In genomic region chr9:115190376-115190942, GRCm38 (mm10) we compare ENCODE assay signal across 30 mouse cellular contexts.
DNase-seq lines count a peak whose midpoint lies in the region; ATAC-seq and TF ChIP-seq lines count a peak whose summit lies in the region.
"Had no signal": no experiment of that assay in that cellular context is flagged by ENCODE, and none has a peak within 500 bp of the region (broad histone marks: within the 10 kb centered on the region; RNA-seq: fewer than 3 reads in every experiment).

No protein-coding gene starts in this region.

- no peak overlapping the region for H3K9ac ChIP-seq in kidney, postnatal 0 days (ENCODE audit: low read depth, low read length)
- H3K9ac ChIP-seq in liver, embryonic 11.5 days (ENCODE audit: low read depth, low read length) = no peak overlapping the region
- no peak overlapping the region for H3K9ac ChIP-seq in liver, postnatal 0 days (replicated peaks)
- no peak overlapping the region for H3K9ac ChIP-seq in liver, embryonic 13.5 days
- H3K9ac ChIP-seq: embryonic facial prominence, embryonic 13.5 days; forebrain, embryonic 15.5 days; heart, embryonic 15.5 days; limb, embryonic 15.5 days; neural tube, embryonic 12.5 days had no signal

- DNase-seq in adrenal gland, adult 2 months = peak; percentile 13
- DNase-seq in adrenal gland, adult 18-20 months (ENCODE audit: low spot score in 2 of 2) = no peak
- DNase-seq in kidney, postnatal 0 days (ENCODE audit: low spot score) = peak; percentile 40
- DNase-seq in kidney, adult 11 months = no peak
- no peak for DNase-seq in liver, embryonic 11.5 days (ENCODE audit: low spot score)
- DNase-seq in liver, postnatal 0 days = no peak
- no peak for DNase-seq in liver, embryonic 13.5 days
- DNase-seq: cerebellum, adult 18-20 months; cerebellum, postnatal 10 days; gastrocnemius, postnatal 25 days; heart, adult 11 months; lung, adult 18-20 months; right cerebral cortex, adult 18-20 months; spleen, adult 18-20 months; thymus, adult 18-20 months; thymus, postnatal 25 days had no signal

- no peaks in the 10 kb centered on the region for H3K27me3 ChIP-seq in kidney, postnatal 0 days (ENCODE audit: insufficient read depth, low read length)
- no peaks in the 10 kb centered on the region for H3K27me3 ChIP-seq in liver, embryonic 11.5 days (replicated peaks; ENCODE audit: control insufficient read depth, insufficient read depth, low read length)
- H3K27me3 ChIP-seq in liver, postnatal 0 days (ENCODE audit: insufficient read depth, low read length) = no peaks in the 10 kb centered on the region
- no peaks in the 10 kb centered on the region for H3K27me3 ChIP-seq in liver, embryonic 13.5 days
- H3K27me3 ChIP-seq: embryonic facial prominence, embryonic 13.5 days; forebrain, embryonic 15.5 days; heart, embryonic 15.5 days; limb, embryonic 15.5 days; neural tube, embryonic 12.5 days had no signal

- H3K4me3 ChIP-seq in kidney, postnatal 0 days (replicated peaks; ENCODE audit: low read depth, low read length) = no peak overlapping the region
- no peak overlapping the region for H3K4me3 ChIP-seq in liver, embryonic 11.5 days (ENCODE audit: low read depth, low read length)
- H3K4me3 ChIP-seq in liver, postnatal 0 days (ENCODE audit: low read depth, low read length) = no peak overlapping the region
- H3K4me3 ChIP-seq in liver, embryonic 13.5 days (replicated peaks) = no peak overlapping the region
- H3K4me3 ChIP-seq: embryonic facial prominence, embryonic 13.5 days; forebrain, embryonic 10.5 days; forebrain, embryonic 15.5 days; heart, embryonic 10.5 days; heart, embryonic 15.5 days; limb, embryonic 15.5 days; midbrain, embryonic 10.5 days; myocyte; neural tube, embryonic 12.5 days had no signal

- H3K27ac ChIP-seq in kidney, postnatal 0 days = 0 out of 2 replicates have a peak overlapping the region, but pooled peaks have one; percentile 22
- no peak overlapping the region for H3K27ac ChIP-seq in liver, embryonic 11.5 days (ENCODE audit: low read depth, low read length)
- no peak overlapping the region for H3K27ac ChIP-seq in liver, postnatal 0 days (ENCODE audit: low read depth)
- H3K27ac ChIP-seq in liver, embryonic 13.5 days = no peak overlapping the region
- H3K27ac ChIP-seq: embryonic facial prominence, embryonic 13.5 days; forebrain, embryonic 10.5 days; forebrain, embryonic 15.5 days; heart, embryonic 10.5 days; heart, embryonic 15.5 days; limb, embryonic 15.5 days; macrophage; midbrain, embryonic 10.5 days; neural tube, embryonic 12.5 days; stomach, postnatal 0 days had no signal

- WGBS in kidney, postnatal 0 days = 25% methylated on average over 9 of the region's 9 CpGs
- WGBS in liver, embryonic 11.5 days = 61% methylated on average over 9 of the region's 9 CpGs
- WGBS in liver, postnatal 0 days (ENCODE audit: insufficient replicate concordance) = 56% methylated on average over 9 of the region's 9 CpGs
- WGBS in liver, embryonic 13.5 days (ENCODE audit: insufficient replicate concordance) = 50% methylated on average over 9 of the region's 9 CpGs

- no peak for TF ChIP-seq EP300 in liver, postnatal 0 days (IDR thresholded peaks at IDR 0.05; ENCODE audit: low read depth)

- peak; percentile 84 for ATAC-seq in kidney, postnatal 0 days (replicated peaks; ENCODE audit: low FRiP score, low read depth)
- ATAC-seq in liver, embryonic 11.5 days (replicated peaks; ENCODE audit: low FRiP score) = 0 out of 2 replicates have a peak, but pooled peaks have one; percentile 42
- no peak for ATAC-seq in liver, postnatal 0 days
- 0 out of 2 replicates have a peak, but pooled peaks have one; percentile 41 for ATAC-seq in liver, embryonic 13.5 days (ENCODE audit: low read depth)
- ATAC-seq: forebrain, embryonic 15.5 days; hindbrain, embryonic 16.5 days; lung, postnatal 0 days had no signal

- H3K4me1 ChIP-seq in kidney, postnatal 0 days (replicated peaks; ENCODE audit: insufficient read depth, low read length) = peaks cover 5% of the 10 kb centered on the region
- H3K4me1 ChIP-seq in liver, embryonic 11.5 days (replicated peaks; ENCODE audit: control insufficient read depth, insufficient read depth, low read length) = peaks cover 10% of the 10 kb centered on the region
- H3K4me1 ChIP-seq in liver, postnatal 0 days (ENCODE audit: insufficient read depth) = no peaks in the 10 kb centered on the region
- H3K4me1 ChIP-seq in liver, embryonic 13.5 days (replicated peaks) = peaks cover 24% of the 10 kb centered on the region
- H3K4me1 ChIP-seq: forebrain, embryonic 10.5 days; forebrain, embryonic 15.5 days; midbrain, embryonic 10.5 days had no signal

- H3K4me2 ChIP-seq in kidney, postnatal 0 days (ENCODE audit: low read length) = no peak overlapping the region
- H3K4me2 ChIP-seq in liver, embryonic 11.5 days = no peak overlapping the region
- H3K4me2 ChIP-seq in liver, postnatal 0 days (ENCODE audit: low read depth, low read length) = no peak overlapping the region
- H3K4me2 ChIP-seq in liver, embryonic 13.5 days = no peak overlapping the region
- H3K4me2 ChIP-seq: embryonic facial prominence, embryonic 13.5 days; forebrain, embryonic 15.5 days; heart, embryonic 15.5 days; limb, embryonic 15.5 days; neural tube, embryonic 12.5 days had no signal

- no peak for TF ChIP-seq CTCF in kidney, postnatal 0 days (IDR thresholded peaks at IDR 0.05; ENCODE audit: low read depth)
- TF ChIP-seq CTCF in liver, postnatal 0 days (IDR thresholded peaks at IDR 0.05; ENCODE audit: low read depth) = no peak

- H3K36me3 ChIP-seq in kidney, postnatal 0 days (ENCODE audit: insufficient read depth, low read length) = no peaks in the 10 kb centered on the region
- no peaks in the 10 kb centered on the region for H3K36me3 ChIP-seq in liver, embryonic 11.5 days (ENCODE audit: control insufficient read depth, insufficient read depth, low read length)
- no peaks in the 10 kb centered on the region for H3K36me3 ChIP-seq in liver, postnatal 0 days (replicated peaks; ENCODE audit: insufficient read depth, low read length)
- no peaks in the 10 kb centered on the region for H3K36me3 ChIP-seq in liver, embryonic 13.5 days
- H3K36me3 ChIP-seq: embryonic facial prominence, embryonic 13.5 days; forebrain, embryonic 10.5 days; forebrain, embryonic 15.5 days; G1E; heart, embryonic 10.5 days; heart, embryonic 15.5 days; limb, embryonic 15.5 days; midbrain, embryonic 10.5 days; neural tube, embryonic 12.5 days had no signal

- H3K9me3 ChIP-seq in kidney, postnatal 0 days (replicated peaks; ENCODE audit: low read length) = no peaks in the 10 kb centered on the region
- H3K9me3 ChIP-seq in liver, embryonic 11.5 days (ENCODE audit: control insufficient read depth, low read length) = no peaks in the 10 kb centered on the region
- no peaks in the 10 kb centered on the region for H3K9me3 ChIP-seq in liver, postnatal 0 days (ENCODE audit: low read length)
- no peaks in the 10 kb centered on the region for H3K9me3 ChIP-seq in liver, embryonic 13.5 days (replicated peaks)
- H3K9me3 ChIP-seq: embryonic facial prominence, embryonic 13.5 days; forebrain, embryonic 10.5 days; forebrain, embryonic 15.5 days; heart, embryonic 10.5 days; heart, embryonic 15.5 days; limb, embryonic 15.5 days; midbrain, embryonic 10.5 days; neural tube, embryonic 12.5 days had no signal

Comparison
In these comparisons a context has a peak if more than half of its experiments do, and no peak if none do; other contexts are left out.
1. DNase-seq: peak in adrenal gland, adult 2 months (single experiment) and kidney, postnatal 0 days (single experiment); none in adrenal gland, adult 18-20 months (0 of 2), kidney, adult 11 months (single experiment), liver, embryonic 11.5 days (single experiment), liver, postnatal 0 days (single experiment) and liver, embryonic 13.5 days (single experiment).